ENCODE assay signal across 15 mouse cellular contexts in genomic region chr12:108111191-108111590, GRCm38 (mm10).
"Had no signal": no experiment of that assay in that cellular context is flagged by ENCODE, and none has a peak within 500 bp of the region (broad histone marks: within the 10 kb centered on the region; RNA-seq: fewer than 3 reads in every experiment).

No protein-coding gene starts in this region.

- ATAC-seq: midbrain, embryonic 13.5 days; midbrain, embryonic 15.5 days had no signal

- H3K4me3 ChIP-seq: megakaryocyte, embryonic 14.5 days; midbrain, embryonic 13.5 days; midbrain, embryonic 15.5 days; neural tube, embryonic 12.5 days; stomach, embryonic 15.5 days had no signal

- DNase-seq: lung, adult 18-20 months; lung, embryonic 14.5 days; lung, postnatal 10 days; right cerebral cortex, postnatal 14 days; thymus, adult 2 months; thymus, postnatal 25 days; thymus, postnatal 4 days had no signal

- H3K27me3 ChIP-seq: megakaryocyte, embryonic 14.5 days; midbrain, embryonic 13.5 days; midbrain, embryonic 15.5 days; neural tube, embryonic 12.5 days; stomach, embryonic 15.5 days had no signal

- H3K9me3 ChIP-seq: megakaryocyte, embryonic 14.5 days; midbrain, embryonic 13.5 days; midbrain, embryonic 15.5 days; neural tube, embryonic 12.5 days; stomach, embryonic 15.5 days had no signal

- H3K27ac ChIP-seq: macrophage; midbrain, embryonic 13.5 days; midbrain, embryonic 15.5 days; neural tube, embryonic 12.5 days; stomach, embryonic 15.5 days; stomach, postnatal 0 days had no signal

- H3K36me3 ChIP-seq: midbrain, embryonic 15.5 days had no signal

- H3K9ac ChIP-seq: lung, embryonic 14.5 days; midbrain, embryonic 13.5 days; midbrain, embryonic 15.5 days; neural tube, embryonic 12.5 days; stomach, embryonic 15.5 days had no signal

- H3K4me1 ChIP-seq: midbrain, embryonic 13.5 days; midbrain, embryonic 15.5 days; neural tube, embryonic 12.5 days; stomach, embryonic 15.5 days had no signal

- H3K4me2 ChIP-seq: lung, embryonic 14.5 days; midbrain, embryonic 11.5 days; midbrain, embryonic 13.5 days; midbrain, embryonic 15.5 days; neural tube, embryonic 12.5 days; stomach, embryonic 15.5 days had no signal
